Mouse (Mus musculus) megakaryocyte progenitor cell, adult 5-6 weeks (primary cell): ENCODE results near the gene Zfp746. TPM values are rescaled to one million over a fixed set of nuclear protein-coding genes. Genes with fewer than 3 reads are reported as not detected.

Source experiments
- ATAC-seq: replicated peaks from 2 replicates; pipeline ENCODE4 v1.8.0; 2016; ENCODE audit warnings: mild to moderate bottlenecking, moderate TSS enrichment, inconsistent platforms; ENCODE audit not compliant: poor library complexity
- total RNA-seq, 2 experiments: library from RNA; stranded (forward) in 1 of 2; stranded (reverse) in 1 of 2; fragments of 157-497, 149-512 nt in 1 of 2; fragments of 200-1000 nt in 1 of 2; gene quantifications; 2 replicates each; pipeline versions ENCODE4 v1.2.3 to v1.2.4; 2015 to 2017

Zfp746 gene
- total RNA-seq, 2 experiments from 2014 or later, result 21.4 to 25.1 TPM

GRCm38 (mm10) chr6:48047450-48048351 is 38.7 kb downstream of the Zfp746 start:
- peak; percentile 30 for ATAC-seq

GRCm38 (mm10) chr6:48047114-48047449 is 39.3 kb downstream of the Zfp746 start:
- peak; percentile 15 for ATAC-seq

GRCm38 (mm10) chr6:48032661-48033060 is 53.7 kb downstream of the Zfp746 start:
- no peak for ATAC-seq

GRCm38 (mm10) chr6:48025905-48026660 is 60.3 kb downstream of the Zfp746 start:
- ATAC-seq, result no peak

- no peak for ATAC-seq
Measured at GRCm38 (mm10) chr6:48024994-48025345, 61.4 kb downstream of the Zfp746 start.

GRCm38 (mm10) chr6:48024330-48024993 is 61.9 kb downstream of the Zfp746 start:
- ATAC-seq, result no peak

- ATAC-seq, result no peak
Measured at GRCm38 (mm10) chr6:48022672-48023071, 63.7 kb downstream of the Zfp746 start.

- ATAC-seq, result no peak
Measured at GRCm38 (mm10) chr6:48021678-48022077, 64.7 kb downstream of the Zfp746 start.

GRCm38 (mm10) chr6:48020006-48020405 is 66.4 kb downstream of the Zfp746 start:
- no peak for ATAC-seq

GRCm38 (mm10) chr6:48016841-48017240 is 69.6 kb downstream of the Zfp746 start:
- no peak for ATAC-seq

GRCm38 (mm10) chr6:48016090-48016521 is 70.3 kb downstream of the Zfp746 start:
- peak; percentile 99 for ATAC-seq

Other genes with a start within 250 kb of the Zfp746 start
- 6.5 and 7.6 TPM in 2 replicates for gene Zfp282, start 209.4 kb downstream of the Zfp746 start, total RNA-seq (2015)
- 10.9 and 12.2 TPM in 2 replicates for gene Zfp282, start 209.4 kb downstream of the Zfp746 start, total RNA-seq (2017)
- gene Zfp212, start 166.1 kb downstream of the Zfp746 start, total RNA-seq (2015), result 6.5 and 6.6 TPM in 2 replicates
- 6.8 and 10.4 TPM in 2 replicates for gene Zfp212, start 166.1 kb downstream of the Zfp746 start, total RNA-seq (2017)
- 3.7 and 4.8 TPM in 2 replicates for gene Zfp956, start 133.2 kb downstream of the Zfp746 start, total RNA-seq (2015)
- gene Zfp956, start 133.2 kb downstream of the Zfp746 start, total RNA-seq (2017), result 8.9 and 9.6 TPM in 2 replicates
- 7.9 and 9.9 TPM in 2 replicates for gene Zfp777, start 37.7 kb downstream of the Zfp746 start, total RNA-seq (2015)
- gene Zfp777, start 37.7 kb downstream of the Zfp746 start, total RNA-seq (2017), result 23.0 and 40.7 TPM in 2 replicates